Mouse (Mus musculus): ENCODE results near the gene Tnrc18. TPM values are rescaled to one million over a fixed set of nuclear protein-coding genes. Genes with fewer than 3 reads are reported as not detected.

Tnrc18 gene
- polyA plus RNA-seq, 1 experiment: 35.9 TPM

- Histone ChIP-seq H3K27ac (ENCODE audit: control insufficient read depth, insufficient read depth, low read depth, low read length) (no peak overlapping the region), H3K4me1 (ENCODE audit: control insufficient read depth, insufficient read depth, low read length) (no peaks in the 10 kb centered on the region), H3K36me3 (ENCODE audit: control insufficient read depth, insufficient read depth, low read length) (no peaks in the 10 kb centered on the region), H3K27me3 (ENCODE audit: control insufficient read depth, insufficient read depth, low read length) (no peaks in the 10 kb centered on the region), H3K4me3 (ENCODE audit: control insufficient read depth, low read depth, low read length) (no peak overlapping the region)
- TF ChIP-seq CTCF (IDR thresholded peaks at IDR 0.05; ENCODE audit: control insufficient read depth, insufficient read depth, insufficient replicate concordance, low read depth, low read length): no peak
- no peak for TF ChIP-seq POLR2A (IDR thresholded peaks at IDR 0.05; ENCODE audit: control insufficient read depth, low read depth, low read length)
Measured at GRCm38 (mm10) chr5:142682529-142682928, 134.9 kb downstream of the Tnrc18 start.

- no peak overlapping the region for H3K27ac ChIP-seq (ENCODE audit: control insufficient read depth, insufficient read depth, low read depth, low read length)
- no peak for TF ChIP-seq POLR2A (IDR thresholded peaks at IDR 0.05; ENCODE audit: control insufficient read depth, low read depth, low read length)
- TF ChIP-seq CTCF (IDR thresholded peaks at IDR 0.05; ENCODE audit: control insufficient read depth, insufficient read depth, insufficient replicate concordance, low read depth, low read length): no peak
- no peaks in the 10 kb centered on the region for H3K27me3 ChIP-seq (ENCODE audit: control insufficient read depth, insufficient read depth, low read length)
- no peaks in the 10 kb centered on the region for H3K36me3 ChIP-seq (ENCODE audit: control insufficient read depth, insufficient read depth, low read length)
- H3K4me3 ChIP-seq (ENCODE audit: control insufficient read depth, low read depth, low read length): no peak overlapping the region
- no peaks in the 10 kb centered on the region for H3K4me1 ChIP-seq (ENCODE audit: control insufficient read depth, insufficient read depth, low read length)
Measured at GRCm38 (mm10) chr5:142681911-142682310, 135.6 kb downstream of the Tnrc18 start.

GRCm38 (mm10) chr5:142679065-142679464, 138.4 kb downstream of the Tnrc18 start:
- Histone ChIP-seq H3K27ac (ENCODE audit: control insufficient read depth, insufficient read depth, low read depth, low read length) (no peak overlapping the region), H3K4me3 (ENCODE audit: control insufficient read depth, low read depth, low read length) (no peak overlapping the region), H3K36me3 (ENCODE audit: control insufficient read depth, insufficient read depth, low read length) (no peaks in the 10 kb centered on the region), H3K4me1 (ENCODE audit: control insufficient read depth, insufficient read depth, low read length) (no peaks in the 10 kb centered on the region), H3K27me3 (ENCODE audit: control insufficient read depth, insufficient read depth, low read length) (no peaks in the 10 kb centered on the region)
- TF ChIP-seq CTCF (IDR thresholded peaks at IDR 0.05; ENCODE audit: control insufficient read depth, insufficient read depth, insufficient replicate concordance, low read depth, low read length): no peak
- TF ChIP-seq POLR2A (IDR thresholded peaks at IDR 0.05; ENCODE audit: control insufficient read depth, low read depth, low read length): no peak

GRCm38 (mm10) chr5:142678141-142678571, 139.3 kb downstream of the Tnrc18 start:
- Histone ChIP-seq H3K27me3 (ENCODE audit: control insufficient read depth, insufficient read depth, low read length) (no peaks in the 10 kb centered on the region), H3K4me1 (ENCODE audit: control insufficient read depth, insufficient read depth, low read length) (no peaks in the 10 kb centered on the region), H3K36me3 (ENCODE audit: control insufficient read depth, insufficient read depth, low read length) (no peaks in the 10 kb centered on the region), H3K27ac (ENCODE audit: control insufficient read depth, insufficient read depth, low read depth, low read length) (no peak overlapping the region), H3K4me3 (ENCODE audit: control insufficient read depth, low read depth, low read length) (no peak overlapping the region)
- TF ChIP-seq CTCF (IDR thresholded peaks at IDR 0.05; ENCODE audit: control insufficient read depth, insufficient read depth, insufficient replicate concordance, low read depth, low read length) (no peak), POLR2A (IDR thresholded peaks at IDR 0.05; ENCODE audit: control insufficient read depth, low read depth, low read length) (no peak)

Other genes with a start within 250 kb of the Tnrc18 start
- gene Mmd2, start 208.9 kb downstream of the Tnrc18 start, polyA plus RNA-seq (2012; rRNA removed): 19.6 and 25.6 TPM in 2 replicates
- 60.6 and 61.0 TPM in 2 replicates for gene Wipi2, start 190.0 kb downstream of the Tnrc18 start, polyA plus RNA-seq (2012; rRNA removed)
- gene Slc29a4, start 125.2 kb downstream of the Tnrc18 start, polyA plus RNA-seq (2012; rRNA removed): 0.53 and 0.67 TPM in 2 replicates
- 8.5 and 8.9 TPM in 2 replicates for gene Fbxl18, start 77.8 kb upstream of the Tnrc18 start, polyA plus RNA-seq (2012; rRNA removed)
- 1,383 and 1,491 TPM in 2 replicates for gene Actb, start 89.1 kb upstream of the Tnrc18 start, polyA plus RNA-seq (2012; rRNA removed)
- gene Fscn1, start 142.7 kb upstream of the Tnrc18 start, polyA plus RNA-seq (2012; rRNA removed): 27.1 and 27.3 TPM in 2 replicates

All from testis, adult 2 months (tissue).